Mouse (Mus musculus) layer of hippocampus, postnatal 25 days (tissue): ENCODE measurements at regions not wholly inside any gene's neighbourhood (a gene's known extent, or its start where the extent isn't known, plus 50 kb on each side); places are given as distances from the start of the nearest gene placed in this dataset.
"Not testable (repeated sequence)": the region's sequence is repeated elsewhere in the genome, so short reads cannot be mapped to it uniquely, and the experiment has no call there.

Experiments used
- DNase-seq, 2 experiments: peaks; one replicate each; pipeline ENCODE4 v3.0.0; 2022; ENCODE audit warnings: mixed read lengths in 2 of 2, low spot score in 1 of 2; ENCODE audit errors: extremely low spot score in 1 of 2

DNA sequence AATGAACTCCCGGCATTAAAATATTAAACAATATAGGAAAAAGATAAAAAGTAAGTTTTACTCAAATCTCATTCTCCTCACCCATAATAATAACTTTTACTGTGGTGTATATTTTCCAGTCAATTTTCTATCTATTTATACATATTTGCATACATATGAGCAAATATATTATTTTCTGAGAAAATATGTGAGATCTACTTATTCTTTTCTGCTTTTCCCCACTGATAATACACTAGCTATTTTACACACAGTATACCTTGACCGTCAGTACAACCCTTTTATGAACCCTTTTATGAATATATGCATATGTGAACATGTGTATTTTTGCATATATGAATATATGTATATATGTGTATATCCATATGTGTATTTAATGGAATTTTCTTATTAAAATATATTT, 77.2 kb upstream of the Cwc22 start:
- DNase-seq: no peak

DNA sequence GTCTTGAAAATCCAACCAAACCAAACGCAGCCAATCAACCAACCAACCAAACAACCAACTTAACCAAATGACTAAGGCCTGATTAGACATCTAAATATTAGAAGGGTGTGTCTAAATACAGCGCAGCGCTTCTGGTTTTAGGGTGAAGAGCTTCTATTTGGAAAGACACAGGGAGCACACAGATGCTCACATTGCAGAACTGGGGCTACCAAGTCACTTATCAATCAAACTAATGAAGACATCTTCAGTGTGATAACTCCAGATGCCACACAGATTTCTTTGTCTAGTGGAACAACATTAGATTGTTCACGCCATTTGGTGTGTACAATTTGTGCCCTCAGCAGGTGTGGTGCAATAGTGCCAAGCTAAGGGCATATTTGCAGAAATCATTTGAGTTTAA, 76.6 kb upstream of the Cwc22 start:
- no peak for DNase-seq

DNA sequence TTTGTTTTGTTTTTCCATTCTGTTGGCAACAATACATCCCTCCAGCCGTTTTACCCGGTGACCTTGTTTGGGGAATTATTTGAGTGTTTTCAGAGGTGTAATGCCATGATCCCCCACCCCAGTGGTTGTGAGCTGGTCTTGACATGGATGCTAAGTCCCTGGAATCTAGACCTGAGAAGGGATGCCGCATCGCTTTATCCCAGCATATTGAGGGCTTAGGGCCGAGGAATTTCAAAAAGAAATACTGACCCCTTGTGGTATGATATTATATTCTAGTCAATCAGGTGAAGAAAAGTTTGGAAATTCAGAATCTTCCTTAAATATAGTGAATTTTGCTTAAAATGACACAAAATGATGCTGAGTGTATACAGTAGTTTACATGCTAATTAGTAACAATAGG, 75.7 kb upstream of the Cwc22 start:
- no peak for DNase-seq

DNA sequence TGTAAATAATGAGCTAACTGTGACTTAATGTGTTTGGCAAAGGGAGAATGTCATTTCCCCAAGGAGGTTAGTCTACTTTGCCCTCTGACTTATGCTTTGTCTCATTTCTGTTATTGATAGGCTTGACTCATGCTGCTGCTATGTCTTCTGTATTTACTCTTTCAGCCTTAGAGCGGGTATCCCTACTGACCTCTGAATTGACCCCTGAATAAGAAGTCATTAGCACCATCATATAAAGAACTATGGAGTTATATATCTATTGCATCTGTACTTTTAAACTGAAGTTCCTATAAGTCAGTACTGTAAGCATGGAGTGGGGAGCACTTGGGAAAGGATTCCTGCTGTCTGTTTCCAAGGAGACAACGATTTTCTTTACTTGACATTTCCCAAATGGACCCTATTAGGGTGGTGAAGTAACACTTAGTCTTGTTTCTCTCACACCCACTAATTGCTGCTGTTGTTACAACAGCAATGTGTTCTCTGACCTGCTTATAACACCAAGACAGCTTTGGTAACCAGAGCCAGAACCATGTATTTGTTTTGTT, 75.3 kb upstream of the Cwc22 start:
- DNase-seq: no peak

DNA sequence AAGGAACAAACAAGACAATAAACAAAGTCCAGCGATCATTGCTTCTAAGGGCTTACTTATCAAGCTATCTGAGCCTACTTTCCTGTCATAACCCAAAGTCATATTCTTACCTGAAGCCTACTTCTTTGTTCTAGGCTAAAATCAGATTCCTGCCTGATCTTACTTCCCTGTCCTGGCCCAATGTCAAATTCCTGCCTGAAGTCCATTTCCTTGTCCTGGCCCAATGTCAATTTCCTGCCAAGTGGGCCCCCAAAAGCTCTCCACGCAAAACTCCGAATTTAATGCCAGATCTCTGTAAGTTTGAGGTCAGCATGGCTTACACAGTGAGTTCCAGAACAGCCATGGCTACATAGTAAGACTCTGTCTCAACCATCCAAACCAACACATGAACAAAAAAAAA, 74.3 kb upstream of the Cwc22 start:
- DNase-seq: no peak

DNA sequence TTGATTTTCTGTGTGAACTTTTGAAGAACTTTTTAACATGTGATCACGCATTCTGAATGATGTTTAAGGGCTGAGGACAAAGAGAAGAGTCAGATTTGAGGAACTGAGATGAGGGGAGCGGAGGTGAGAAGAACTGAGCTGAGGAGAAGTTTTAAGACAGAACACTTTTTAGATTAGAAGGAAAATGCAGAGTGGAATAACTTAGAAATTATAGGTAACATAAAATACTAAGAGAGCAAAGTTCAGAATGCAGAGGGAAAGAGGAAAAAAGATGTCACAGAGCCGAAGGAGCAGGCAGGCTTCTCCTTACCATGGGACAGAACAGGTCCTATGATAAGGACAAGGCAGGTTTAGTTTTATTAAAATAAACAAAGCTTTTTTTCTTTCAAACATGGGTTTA, 73.7 kb upstream of the Cwc22 start:
- DNase-seq: no peak

DNA sequence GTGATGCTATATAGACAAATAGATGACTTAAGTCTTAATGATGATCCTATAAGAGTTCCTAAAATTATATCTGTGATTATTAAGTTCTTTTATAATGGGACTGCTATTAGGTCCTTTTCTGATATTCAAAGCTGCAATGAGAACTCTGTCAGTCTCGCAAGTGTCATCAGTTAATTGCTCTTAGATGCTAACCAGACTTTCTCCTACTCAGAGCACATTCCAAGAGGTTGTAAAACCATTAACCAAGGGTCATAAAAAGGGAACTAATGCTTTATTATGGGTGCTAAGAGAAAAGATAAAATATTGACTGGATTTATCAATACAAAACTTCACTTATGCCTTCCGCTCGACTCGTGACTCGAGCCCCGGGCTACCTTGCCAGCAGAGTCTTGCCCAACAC, 66.3 kb upstream of the Cwc22 start:
- not testable (repeated sequence) for DNase-seq

DNA sequence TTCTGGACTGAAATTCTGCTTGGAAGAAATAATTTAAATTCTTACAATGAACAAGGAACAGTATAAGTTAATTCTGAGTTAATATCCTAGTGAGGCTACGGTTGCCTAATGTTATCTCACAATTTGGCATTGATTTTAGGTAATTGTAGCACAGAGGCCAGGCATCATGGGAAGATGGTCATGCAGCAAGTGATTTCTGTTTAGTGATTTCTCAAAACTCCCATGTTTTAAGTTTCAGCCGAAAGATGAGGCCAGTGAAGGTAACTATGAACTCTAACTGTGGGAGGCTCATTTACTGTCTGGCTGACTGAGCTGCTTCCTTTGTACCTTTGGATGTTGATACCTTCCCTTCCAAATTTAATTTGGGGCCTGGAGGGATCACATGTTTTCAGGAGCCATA, 65.6 kb upstream of the Cwc22 start:
- DNase-seq: no peak

DNA sequence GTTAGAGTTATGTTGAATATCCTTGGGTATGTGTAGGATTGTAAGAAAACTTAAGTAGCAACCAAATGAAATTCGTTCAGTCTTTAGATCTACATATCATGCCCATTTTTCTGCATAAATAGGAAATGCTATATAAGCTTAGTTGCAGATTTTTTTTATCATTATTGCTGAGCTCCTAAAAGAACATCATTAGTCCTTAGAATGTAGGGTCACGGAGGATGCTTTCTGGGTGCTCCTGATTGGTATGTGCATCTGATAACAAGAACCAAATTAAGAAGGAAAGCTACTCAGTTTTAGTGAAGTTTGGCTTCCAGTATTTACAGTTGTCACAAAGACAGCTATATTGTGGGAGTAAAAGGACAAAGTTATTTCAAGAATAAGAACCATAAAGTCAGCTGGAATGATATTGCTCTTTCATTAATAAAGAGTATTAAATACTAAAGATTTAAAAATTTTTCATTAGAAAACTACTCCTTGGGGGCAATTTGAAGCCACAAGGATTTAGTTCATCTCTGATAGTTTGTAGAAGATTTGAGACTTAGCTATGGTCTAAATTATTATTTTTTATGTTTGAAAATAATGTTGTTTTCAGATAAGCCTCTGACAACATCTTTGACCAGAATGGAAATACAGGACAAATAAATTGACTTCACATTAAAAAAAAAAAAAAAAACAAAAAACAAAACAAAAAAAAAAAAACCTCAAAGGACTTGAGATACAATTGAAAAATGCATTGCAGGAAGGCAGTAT, 65.1 kb upstream of the Cwc22 start:
- no peak for DNase-seq

DNA sequence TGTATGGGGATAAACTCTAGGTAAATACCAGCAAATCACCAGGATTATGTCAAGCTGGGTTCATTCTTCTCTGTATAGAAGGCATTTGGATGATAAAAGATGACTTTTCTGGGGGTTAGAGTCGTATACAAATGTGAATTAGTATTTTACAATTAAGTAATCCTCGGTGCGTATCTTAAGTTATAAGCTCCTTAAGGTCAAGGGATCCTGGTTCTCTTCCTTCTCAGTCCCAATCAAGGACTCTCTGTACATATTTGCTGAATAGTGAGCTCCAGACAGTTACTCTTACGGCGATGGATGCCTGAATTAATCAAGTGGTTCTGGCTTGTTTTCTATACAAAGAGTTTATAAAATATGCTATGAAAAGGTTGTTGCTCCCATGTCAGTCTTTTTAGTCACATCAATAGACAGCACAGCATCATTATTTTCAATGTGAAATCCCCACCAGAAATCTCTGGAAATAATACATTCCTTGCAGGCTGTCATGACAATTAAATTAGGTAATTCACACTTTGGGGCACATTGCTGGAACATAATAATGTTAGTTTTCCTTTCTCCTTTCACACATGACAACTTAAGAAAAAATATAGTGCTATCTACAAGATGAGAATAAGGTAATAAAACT, 64.0 kb upstream of the Cwc22 start:
- no peak for DNase-seq

DNA sequence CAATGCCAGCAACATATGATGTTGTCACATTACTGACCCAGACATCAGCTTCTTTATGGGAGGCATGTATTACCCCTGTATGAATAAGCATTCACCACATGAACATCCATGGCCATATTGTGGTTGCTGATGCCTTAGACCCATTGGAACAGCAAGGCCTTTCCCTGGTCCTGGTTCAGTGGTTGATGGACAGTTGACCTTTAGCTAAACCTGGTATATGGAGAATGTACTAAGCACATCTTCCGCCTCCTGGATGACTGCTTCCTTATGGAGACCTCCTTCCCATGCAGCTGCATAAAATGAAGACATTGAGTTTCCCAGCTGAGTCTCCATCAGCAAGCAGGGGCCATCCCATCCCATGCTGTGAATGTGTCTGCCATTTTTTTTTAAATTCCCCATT, 61.9 kb upstream of the Cwc22 start:
- DNase-seq: no peak

DNA sequence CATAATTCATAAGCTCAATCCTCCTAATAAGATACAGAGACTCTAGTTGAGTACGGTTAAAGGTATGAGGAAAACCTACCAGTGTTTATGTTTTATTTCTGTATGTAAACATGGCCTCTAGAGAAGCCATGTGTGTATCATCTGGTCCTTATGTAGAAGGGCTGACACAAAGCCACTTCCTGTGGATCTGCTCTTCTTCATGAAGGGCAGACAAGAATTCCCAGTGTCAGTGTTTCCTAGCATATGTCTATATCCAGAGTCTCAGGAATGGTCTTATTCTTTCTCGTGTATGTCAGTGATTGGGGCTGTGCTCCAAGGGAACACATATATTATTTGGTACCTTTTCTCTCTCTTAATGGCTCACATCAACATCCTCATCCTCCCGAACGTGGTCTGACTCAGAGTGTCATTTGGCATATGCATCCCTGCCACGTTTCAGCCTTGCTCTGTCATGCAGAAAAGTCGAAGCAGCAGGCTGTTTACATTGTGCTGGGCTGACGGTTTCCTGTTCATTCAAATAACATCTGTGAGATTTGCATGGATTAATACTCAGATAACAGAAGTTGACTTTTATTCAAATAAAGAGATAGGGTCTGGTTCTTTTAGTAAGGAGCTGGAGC, 59.3 kb upstream of the Cwc22 start:
- DNase-seq: no peak

DNA sequence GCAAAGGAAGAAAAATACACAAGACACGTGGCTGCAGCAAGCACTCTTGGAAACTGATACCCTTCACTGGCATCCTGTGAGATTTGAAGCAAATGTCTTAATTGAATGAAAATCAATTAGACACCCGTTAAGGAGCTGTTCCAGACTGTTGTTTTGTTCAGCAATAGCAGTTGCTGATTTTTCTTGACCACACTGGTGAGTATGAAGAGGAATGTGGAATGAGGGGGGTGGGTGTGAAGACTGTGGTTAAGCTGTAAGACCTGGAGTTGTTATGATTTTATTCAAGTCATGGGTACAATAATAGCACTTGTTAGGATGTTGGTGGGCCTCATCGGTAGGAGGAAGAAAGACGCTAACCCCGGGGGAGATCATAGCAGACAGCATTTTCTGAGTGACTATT, 58.3 kb upstream of the Cwc22 start:
- DNase-seq: no peak
